Mouse (Mus musculus) heart, adult 11 months (tissue): ENCODE measurements around the gene Ostf1.
A peak's percentile ranks its signal among the peaks of the same experiment; 100 is the strongest.

ENCODE experiments used
- DNase-seq: peaks from one replicate; pipeline ENCODE4 v3.0.0; 2022

The Ostf1 gene

GRCm38 (mm10) chr19:18567936-18568827, 63.4 kb downstream of the Ostf1 start:
- peak; percentile 61 for DNase-seq

- peak; percentile 70 for DNase-seq
These were observed 64.1 kb downstream of the Ostf1 start for GRCm38 (mm10) chr19:18567501-18567900.

GRCm38 (mm10) chr19:18557708-18558107, 73.9 kb downstream of the Ostf1 start:
- peak; percentile 24 for DNase-seq

- peak; percentile 23 for DNase-seq
These were observed 76.0 kb downstream of the Ostf1 start for GRCm38 (mm10) chr19:18555645-18556044.

- DNase-seq: no peak
These were observed 83.0 kb downstream of the Ostf1 start for GRCm38 (mm10) chr19:18548668-18549067.
